Mouse (Mus musculus): ENCODE measurements at regions not wholly inside any gene's neighbourhood (a gene's known extent, or its start where the extent isn't known, plus 50 kb on each side); places are given as distances from the start of the nearest gene placed in this dataset.
"Not testable (repeated sequence)": the region's sequence is repeated elsewhere in the genome, so short reads cannot be mapped to it uniquely, and the experiment has no call there.

DNA sequence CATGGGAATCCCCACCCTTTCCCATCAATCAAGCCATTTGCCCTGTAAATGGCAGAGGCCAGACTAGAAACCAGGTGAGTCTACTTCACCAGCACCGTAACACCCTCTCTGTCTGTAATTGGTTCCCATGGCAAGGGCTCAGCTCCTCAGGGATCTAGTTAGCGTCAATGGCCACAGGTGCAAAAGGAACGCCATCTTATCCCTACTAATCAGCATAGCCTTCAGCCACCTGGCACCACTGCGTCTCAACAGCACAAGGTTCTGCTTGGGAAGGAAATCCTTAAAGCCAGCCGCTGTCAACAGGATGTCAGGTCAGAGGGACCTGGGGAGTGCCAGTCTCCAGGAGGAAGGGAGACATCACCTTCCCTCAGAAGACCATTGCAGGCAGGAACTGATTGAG is 77.2 kb upstream of the Galnt18 start:
- ATAC-seq: 0 out of 2 replicates have a peak, but pooled peaks have one; percentile 40
- 56% methylated on average over 5 of the region's 5 CpGs for WGBS
- no peak for DNase-seq (ENCODE audit: low spot score)

GRCm38 (mm10) chr7:111855309-111855708 is 75.5 kb upstream of the Galnt18 start:
- Histone ChIP-seq H3K27ac (no peak overlapping the region), H3K27me3 (ENCODE audit: insufficient read depth, low read length) (no peaks in the 10 kb centered on the region), H3K36me3 (ENCODE audit: insufficient read depth, low read length) (no peaks in the 10 kb centered on the region), H3K9ac (replicated peaks; ENCODE audit: low read length) (no peak overlapping the region), H3K4me2 (ENCODE audit: low read depth, low read length) (no peak overlapping the region), H3K9me3 (ENCODE audit: low read length) (no peaks in the 10 kb centered on the region), H3K4me3 (ENCODE audit: low read length) (no peak overlapping the region), H3K4me1 (ENCODE audit: insufficient read depth, low read length) (no peaks in the 10 kb centered on the region)
- ATAC-seq (no peak), DNase-seq (ENCODE audit: low spot score) (no peak)
- no peak for TF ChIP-seq CTCF (IDR thresholded peaks at IDR 0.05; ENCODE audit: low read depth)
- WGBS: 74% methylated on average over 3 of the region's 3 CpGs

More for the DNA sequence above, 77.2 kb upstream of the Galnt18 start:
- Histone ChIP-seq H3K9me3 (ENCODE audit: low read length) (no peaks in the 10 kb centered on the region), H3K36me3 (ENCODE audit: insufficient read depth, low read length) (no peaks in the 10 kb centered on the region), H3K27me3 (ENCODE audit: insufficient read depth, low read length) (no peaks in the 10 kb centered on the region), H3K9ac (replicated peaks; ENCODE audit: low read length) (no peak overlapping the region), H3K4me2 (ENCODE audit: low read depth, low read length) (no peak overlapping the region), H3K27ac (no peak overlapping the region), H3K4me3 (ENCODE audit: low read length) (no peak overlapping the region), H3K4me1 (ENCODE audit: insufficient read depth, low read length) (no peaks in the 10 kb centered on the region)
- no peak for TF ChIP-seq CTCF (IDR thresholded peaks at IDR 0.05; ENCODE audit: low read depth)

GRCm38 (mm10) chr7:111846417-111846816 is 66.6 kb upstream of the Galnt18 start:
- DNase-seq (ENCODE audit: low spot score): no peak
- H3K27ac ChIP-seq: no peak overlapping the region
- H3K4me3 ChIP-seq (ENCODE audit: low read length): no peak overlapping the region
- no peak overlapping the region for H3K4me2 ChIP-seq (ENCODE audit: low read depth, low read length)
- H3K9ac ChIP-seq (replicated peaks; ENCODE audit: low read length): no peak overlapping the region
- TF ChIP-seq CTCF (IDR thresholded peaks at IDR 0.05; ENCODE audit: low read depth): no peak
- H3K27me3 ChIP-seq (ENCODE audit: insufficient read depth, low read length): no peaks in the 10 kb centered on the region
- 58% methylated on average over 1 of the region's 1 CpGs for WGBS
- no peaks in the 10 kb centered on the region for H3K4me1 ChIP-seq (ENCODE audit: insufficient read depth, low read length)
- ATAC-seq: no peak
- H3K36me3 ChIP-seq (ENCODE audit: insufficient read depth, low read length): no peaks in the 10 kb centered on the region
- no peaks in the 10 kb centered on the region for H3K9me3 ChIP-seq (ENCODE audit: low read length)

- no peak overlapping the region for H3K4me3 ChIP-seq (ENCODE audit: low read length)
- no peaks in the 10 kb centered on the region for H3K9me3 ChIP-seq (ENCODE audit: low read length)
- H3K27ac ChIP-seq: no peak overlapping the region
- H3K36me3 ChIP-seq (ENCODE audit: insufficient read depth, low read length): no peaks in the 10 kb centered on the region
- 81% methylated on average over 4 of the region's 4 CpGs for WGBS
- DNase-seq (ENCODE audit: low spot score): no peak
- no peak overlapping the region for H3K4me2 ChIP-seq (ENCODE audit: low read depth, low read length)
- H3K4me1 ChIP-seq (ENCODE audit: insufficient read depth, low read length): no peaks in the 10 kb centered on the region
- TF ChIP-seq CTCF (IDR thresholded peaks at IDR 0.05; ENCODE audit: low read depth): no peak
- H3K27me3 ChIP-seq (ENCODE audit: insufficient read depth, low read length): no peaks in the 10 kb centered on the region
- ATAC-seq: no peak
- H3K9ac ChIP-seq (replicated peaks; ENCODE audit: low read length): no peak overlapping the region
Observed at GRCm38 (mm10) chr7:111843715-111844114, 63.9 kb upstream of the Galnt18 start.

DNA sequence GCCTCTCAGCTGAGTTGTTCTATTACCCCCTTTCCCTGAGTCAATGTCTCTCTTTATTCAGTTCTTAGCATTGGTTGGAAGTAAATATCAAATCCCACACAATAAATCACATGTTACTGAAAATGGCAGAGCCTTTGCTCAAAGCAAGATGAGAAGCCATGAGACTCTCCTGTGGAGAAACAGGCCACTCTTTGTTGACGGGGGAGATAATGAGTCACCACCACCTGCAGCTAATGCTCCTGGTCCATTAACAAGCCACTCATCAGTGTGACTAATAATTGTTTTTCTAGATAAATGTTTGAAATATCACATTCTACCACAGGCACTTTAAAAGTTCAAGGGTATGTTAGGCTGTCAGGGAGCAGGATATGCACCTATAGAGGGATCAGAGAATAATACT is 61.0 kb upstream of the Galnt18 start:
- TF ChIP-seq CTCF (IDR thresholded peaks at IDR 0.05; ENCODE audit: low read depth): no peak
- Histone ChIP-seq H3K27me3 (ENCODE audit: insufficient read depth, low read length) (no peaks in the 10 kb centered on the region), H3K9me3 (ENCODE audit: low read length) (no peaks in the 10 kb centered on the region), H3K9ac (replicated peaks; ENCODE audit: low read length) (no peak overlapping the region), H3K4me1 (ENCODE audit: insufficient read depth, low read length) (no peaks in the 10 kb centered on the region), H3K36me3 (ENCODE audit: insufficient read depth, low read length) (no peaks in the 10 kb centered on the region), H3K4me3 (ENCODE audit: low read length) (no peak overlapping the region), H3K4me2 (ENCODE audit: low read depth, low read length) (no peak overlapping the region), H3K27ac (no peak overlapping the region)
- no peak for DNase-seq (ENCODE audit: low spot score)
- WGBS: 71% methylated on average over 1 of the region's 1 CpGs
- no peak for ATAC-seq

GRCm38 (mm10) chr7:111838162-111838561 is 58.4 kb upstream of the Galnt18 start:
- Histone ChIP-seq H3K9ac (replicated peaks; ENCODE audit: low read length) (no peak overlapping the region), H3K36me3 (ENCODE audit: insufficient read depth, low read length) (no peaks in the 10 kb centered on the region), H3K9me3 (ENCODE audit: low read length) (no peaks in the 10 kb centered on the region), H3K4me3 (ENCODE audit: low read length) (no peak overlapping the region), H3K27ac (no peak overlapping the region), H3K27me3 (ENCODE audit: insufficient read depth, low read length) (no peaks in the 10 kb centered on the region), H3K4me1 (ENCODE audit: insufficient read depth, low read length) (no peaks in the 10 kb centered on the region), H3K4me2 (ENCODE audit: low read depth, low read length) (no peak overlapping the region)
- TF ChIP-seq CTCF (IDR thresholded peaks at IDR 0.05; ENCODE audit: low read depth): no peak
- ATAC-seq (no peak), DNase-seq (ENCODE audit: low spot score) (no peak)
- 79% methylated on average over 3 of the region's 3 CpGs for WGBS

DNA sequence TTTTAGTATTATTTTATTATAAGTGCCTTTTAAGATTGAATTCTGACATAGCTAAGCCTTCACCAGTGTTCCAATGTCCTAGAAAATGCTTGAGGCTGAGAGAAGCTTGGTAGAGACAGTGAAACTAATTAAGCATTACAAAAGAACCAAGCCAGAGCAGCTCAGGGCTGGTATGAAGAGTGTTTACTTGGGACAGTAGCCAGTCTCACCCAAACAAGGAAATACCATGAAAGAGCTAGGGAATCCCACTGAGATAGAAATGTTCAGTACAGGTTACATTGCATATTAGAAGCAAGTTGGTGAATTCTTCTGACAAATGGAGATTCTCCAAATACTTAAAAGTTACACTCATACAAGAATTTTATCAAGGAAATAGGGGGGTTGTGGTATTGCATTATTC is 54.6 kb upstream of the Galnt18 start:
- H3K9me3 ChIP-seq (ENCODE audit: low read length); H3K27ac ChIP-seq; H3K4me1 ChIP-seq (ENCODE audit: insufficient read depth, low read length); H3K27me3 ChIP-seq (ENCODE audit: insufficient read depth, low read length); H3K4me2 ChIP-seq (ENCODE audit: low read depth, low read length); H3K9ac ChIP-seq (replicated peaks; ENCODE audit: low read length); H3K4me3 ChIP-seq (ENCODE audit: low read length); ATAC-seq; DNase-seq (ENCODE audit: low spot score); H3K36me3 ChIP-seq (ENCODE audit: insufficient read depth, low read length): not testable (repeated sequence)

Data from hindbrain, postnatal 0 days (tissue).